Mouse (Mus musculus) limb, embryonic 11.5 days (tissue): Measurements from ENCODE around the gene Lrrk2. TPM values are rescaled to one million over a fixed set of nuclear protein-coding genes. Genes with fewer than 3 reads are reported as not detected.

Experiments used
- ATAC-seq: fragments of 200-750 bp; cut with Nextera tagmentation; 2 replicates; pipeline ENCODE4 v1.8.0; 2017; ENCODE audit warnings: low read depth; ENCODE audit not compliant: insufficient number of reproducible peaks, low FRiP score, low TSS enrichment
- DNase-seq: peaks from one replicate; pipeline ENCODE4 v3.0.0-alpha.2; 2015; ENCODE audit warnings: low spot score
- H3K27ac ChIP-seq: fragments of 300-500 bp; sonication (generic); replicated peaks from 2 replicates; pipeline ENCODE4 v1.5.1; 2014; ENCODE audit warnings: low read depth, mild to moderate bottlenecking, low read length
- H3K27me3 ChIP-seq: fragments of 300-500 bp; sonication (generic); 2 replicates; pipeline ENCODE4 v1.6.1; 2014; ENCODE audit warnings: mild to moderate bottlenecking, low read length, mixed read lengths; ENCODE audit not compliant: control insufficient read depth, insufficient read depth
- H3K36me3 ChIP-seq: fragments of 300-500 bp; sonication (generic); 2 replicates; pipeline ENCODE4 v1.6.1; 2014; ENCODE audit warnings: mild to moderate bottlenecking, low read length, moderate library complexity, mixed read lengths; ENCODE audit not compliant: control insufficient read depth, insufficient read depth
- H3K4me1 ChIP-seq: fragments of 300-500 bp; sonication (generic); 2 replicates; pipeline ENCODE4 v1.6.1; 2014; ENCODE audit warnings: low read length, mixed read lengths; ENCODE audit not compliant: control insufficient read depth, insufficient read depth
- H3K4me2 ChIP-seq: fragments of 300-500 bp; sonication (generic); 2 replicates; pipeline ENCODE4 v1.6.1; 2014; ENCODE audit warnings: low read depth, mild to moderate bottlenecking, moderate library complexity; ENCODE audit not compliant: severe bottlenecking
- H3K4me3 ChIP-seq: fragments of 300-500 bp; sonication (generic); 2 replicates; pipeline ENCODE4 v1.5.1; 2014; ENCODE audit warnings: low read depth, low read length
- H3K9ac ChIP-seq: fragments of 300-500 bp; sonication (generic); 2 replicates; pipeline ENCODE4 v1.6.1; 2014; ENCODE audit warnings: mild to moderate bottlenecking, low read length
- H3K9me3 ChIP-seq: fragments of 300-500 bp; sonication (generic); 2 replicates; pipeline ENCODE4 v1.6.1; 2016; ENCODE audit warnings: low read length; ENCODE audit not compliant: control insufficient read depth
- WGBS: fragments of 180-500 bp; shearing (Covaris S2); extraction: QIAGEN DNeasy Blood & Tissue Kit; methylation state at CpG from one replicate; pipeline ENCODE4 v1.1.7; 2014; 5-methylcytosine and 5-hydroxymethylcytosine counted together
- polyA plus RNA-seq: library from polyadenylated mRNA; unstranded; fragments of >200 nt; fragmentation: Nextera tagmentation; extraction: Ambion mirVana; gene quantifications from 2 replicates; pipeline ENCODE4 v1.2.1, GENCODE M21; 2014

Lrrk2 gene
- polyA plus RNA-seq, 1 experiment from 2014 or later = 3.8 TPM

GRCm38 (mm10) chr15:91642682-91643306, 30.2 kb upstream of the Lrrk2 start:
- ATAC-seq (no peak), DNase-seq (no peak)
- Histone ChIP-seq H3K27me3 (no peaks in the 10 kb centered on the region), H3K4me3 (no peak overlapping the region), H3K36me3 (no peaks in the 10 kb centered on the region), H3K9me3 (no peaks in the 10 kb centered on the region), H3K4me1 (no peaks in the 10 kb centered on the region), H3K27ac (no peak overlapping the region), H3K4me2 (no peak overlapping the region), H3K9ac (no peak overlapping the region)
- 69% methylated on average over 9 of the region's 9 CpGs for WGBS

DNA sequence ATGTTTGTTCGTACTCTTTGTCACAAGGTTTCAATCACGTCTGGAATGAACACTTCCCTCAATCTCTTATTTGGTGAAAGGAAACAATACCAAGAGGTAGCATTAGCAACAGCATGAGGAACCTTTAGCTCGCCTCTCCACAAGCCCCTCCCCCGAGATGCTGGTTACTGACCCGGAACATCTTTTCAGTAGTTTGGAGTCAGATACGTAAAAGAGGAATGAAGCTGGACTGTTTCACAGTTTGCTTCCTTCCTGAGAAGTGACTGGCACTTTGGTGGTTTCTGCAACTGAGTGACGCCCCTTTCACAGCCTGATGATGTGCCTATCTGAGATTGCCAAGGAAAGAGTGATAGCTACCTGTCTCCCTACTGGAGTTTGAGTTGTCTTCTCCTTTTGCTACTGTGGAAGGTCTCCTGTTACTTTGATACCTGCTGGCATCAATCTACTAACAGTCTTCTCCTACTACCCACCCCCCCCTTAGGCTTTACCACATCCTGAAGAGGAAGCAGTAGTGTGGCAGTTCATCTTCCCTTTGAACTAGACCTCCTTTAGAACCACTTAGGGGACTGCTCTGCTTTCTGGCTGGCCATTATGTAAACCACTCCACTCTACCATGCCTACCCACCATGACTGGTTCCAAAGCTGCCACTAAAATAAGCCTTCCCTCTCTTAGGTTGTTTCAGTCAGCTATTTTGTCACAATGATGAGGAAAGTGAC, 29.2 kb upstream of the Lrrk2 start:
- Histone ChIP-seq H3K9ac (no peak overlapping the region), H3K4me1 (no peaks in the 10 kb centered on the region), H3K4me2 (no peak overlapping the region), H3K36me3 (no peaks in the 10 kb centered on the region), H3K9me3 (no peaks in the 10 kb centered on the region), H3K27ac (no peak overlapping the region), H3K4me3 (no peak overlapping the region), H3K27me3 (no peaks in the 10 kb centered on the region)
- WGBS = 89% methylated on average over 7 of the region's 7 CpGs
- DNase-seq (no peak), ATAC-seq (no peak)

DNA sequence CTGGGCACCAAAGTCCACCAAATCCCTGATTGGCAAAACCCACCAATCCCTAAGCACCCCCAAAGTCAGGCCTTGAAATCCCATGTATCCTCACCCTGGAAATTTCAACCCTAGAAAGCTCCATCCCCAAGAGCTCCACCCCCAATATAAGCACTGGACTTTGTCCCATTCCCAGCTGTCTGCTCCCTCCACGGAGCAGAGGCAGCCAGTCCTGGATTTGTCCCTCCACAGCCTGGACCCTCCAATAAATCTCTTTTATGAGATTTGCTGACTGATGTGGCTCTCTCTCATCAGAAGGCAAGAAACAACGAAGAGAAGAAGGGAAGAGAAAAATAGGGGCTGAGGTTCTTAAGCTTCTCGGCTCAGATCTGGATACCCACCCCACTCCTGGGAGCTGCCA, 22.7 kb upstream of the Lrrk2 start:
- Histone ChIP-seq H3K9me3 (no peaks in the 10 kb centered on the region), H3K4me3 (no peak overlapping the region), H3K36me3 (no peaks in the 10 kb centered on the region), H3K4me1 (no peaks in the 10 kb centered on the region), H3K9ac (no peak overlapping the region), H3K4me2 (no peak overlapping the region), H3K27ac (no peak overlapping the region), H3K27me3 (no peaks in the 10 kb centered on the region)
- DNase-seq (no peak), ATAC-seq (no peak)
- WGBS = 36% methylated on average over 3 of the region's 3 CpGs

GRCm38 (mm10) chr15:91651493-91651892, 21.5 kb upstream of the Lrrk2 start:
- H3K4me3 ChIP-seq = no peak overlapping the region

GRCm38 (mm10) chr15:91658227-91658626, 14.7 kb upstream of the Lrrk2 start:
- Histone ChIP-seq H3K4me1 (no peaks in the 10 kb centered on the region), H3K4me2 (no peak overlapping the region), H3K27ac (no peak overlapping the region), H3K4me3 (no peak overlapping the region), H3K9ac (no peak overlapping the region), H3K36me3 (no peaks in the 10 kb centered on the region), H3K9me3 (no peaks in the 10 kb centered on the region), H3K27me3 (no peaks in the 10 kb centered on the region)
- ATAC-seq (no peak), DNase-seq (no peak)
- WGBS = 93% methylated on average over 6 of the region's 6 CpGs

More at GRCm38 (mm10) chr15:91651493-91651892, 21.5 kb upstream of the Lrrk2 start:
- Histone ChIP-seq H3K27me3 (no peaks in the 10 kb centered on the region), H3K27ac (no peak overlapping the region), H3K9me3 (no peaks in the 10 kb centered on the region), H3K36me3 (no peaks in the 10 kb centered on the region), H3K4me1 (no peaks in the 10 kb centered on the region), H3K4me2 (no peak overlapping the region), H3K9ac (no peak overlapping the region)
- 90% methylated on average over 7 of the region's 7 CpGs for WGBS
- DNase-seq (no peak), ATAC-seq (no peak)

GRCm38 (mm10) chr15:91660277-91661078, 12.5 kb upstream of the Lrrk2 start:
- no peaks in the 10 kb centered on the region for H3K9me3 ChIP-seq
- no peak overlapping the region for H3K27ac ChIP-seq
- H3K9ac ChIP-seq = no peak overlapping the region
- DNase-seq (no peak), ATAC-seq (no peak)
- no peaks in the 10 kb centered on the region for H3K27me3 ChIP-seq
- no peak overlapping the region for H3K4me3 ChIP-seq
- no peak overlapping the region for H3K4me2 ChIP-seq
- no peaks in the 10 kb centered on the region for H3K4me1 ChIP-seq
- 73% methylated on average over 6 of the region's 6 CpGs for WGBS
- H3K36me3 ChIP-seq = no peaks in the 10 kb centered on the region

GRCm38 (mm10) chr15:91661079-91661369, 12.0 kb upstream of the Lrrk2 start:
- 74% methylated on average over 6 of the region's 6 CpGs for WGBS

GRCm38 (mm10) chr15:91664586-91665132, 8.3 kb upstream of the Lrrk2 start:
- Histone ChIP-seq H3K36me3 (no peaks in the 10 kb centered on the region), H3K4me2 (no peak overlapping the region), H3K9ac (no peak overlapping the region), H3K27ac (no peak overlapping the region), H3K9me3 (no peaks in the 10 kb centered on the region), H3K4me3 (no peak overlapping the region), H3K27me3 (no peaks in the 10 kb centered on the region), H3K4me1 (no peaks in the 10 kb centered on the region)
- ATAC-seq (no peak), DNase-seq (no peak)
- 81% methylated on average over 10 of the region's 10 CpGs for WGBS

More at GRCm38 (mm10) chr15:91661079-91661369, 12.0 kb upstream of the Lrrk2 start:
- Histone ChIP-seq H3K27me3 (no peaks in the 10 kb centered on the region), H3K4me3 (no peak overlapping the region), H3K36me3 (no peaks in the 10 kb centered on the region), H3K9ac (no peak overlapping the region), H3K4me1 (no peaks in the 10 kb centered on the region), H3K9me3 (no peaks in the 10 kb centered on the region), H3K4me2 (no peak overlapping the region), H3K27ac (no peak overlapping the region)
- DNase-seq (no peak), ATAC-seq (no peak)
